In genomic region chr9:60378235-60378634, GRCm38 (mm10) we compare ENCODE assay signal across 20 mouse cellular contexts.
DNase-seq lines count a peak whose midpoint lies in the region; ATAC-seq and TF ChIP-seq lines count a peak whose summit lies in the region.
"Had no signal": no experiment of that assay in that cellular context is flagged by ENCODE, and none has a peak within 500 bp of the region (broad histone marks: within the 10 kb centered on the region; RNA-seq: fewer than 3 reads in every experiment).

No protein-coding gene starts in this region.

- DNase-seq in kidney, adult 2 months = no peak
- peak; percentile 64 to 67 for DNase-seq in kidney, postnatal 4 days
- DNase-seq in kidney, adult 11 months = no peak
- DNase-seq in embryonic facial prominence, embryonic 11.5 days (ENCODE audit: low spot score) = peak; percentile 12
- no peak for DNase-seq in liver, postnatal 0 days
- DNase-seq: adrenal gland, adult 8-10 months; cerebellum, adult 11 months; cerebellum, adult 8-10 months; cerebellum, postnatal 14 days; embryo, embryonic 11 days; gastrocnemius, adult 2 months; gastrocnemius, postnatal 25 days had no signal

- 0 out of 2 replicates have a peak, but pooled peaks cover 3% of the 10 kb centered on the region for H3K36me3 ChIP-seq in kidney, embryonic 16.5 days (ENCODE audit: insufficient read depth, low read length)
- no peaks in the 10 kb centered on the region for H3K36me3 ChIP-seq in kidney, adult 2 months (ENCODE audit: control insufficient read depth, insufficient read depth, low read length)
- no peaks in the 10 kb centered on the region for H3K36me3 ChIP-seq in embryonic facial prominence, embryonic 11.5 days (replicated peaks; ENCODE audit: control insufficient read depth, insufficient read depth, low read depth, low read length)
- no peaks in the 10 kb centered on the region for H3K36me3 ChIP-seq in intestine, embryonic 16.5 days (ENCODE audit: control insufficient read depth, insufficient read depth, low read length)
- H3K36me3 ChIP-seq in liver, postnatal 0 days (replicated peaks; ENCODE audit: insufficient read depth, low read length) = no peaks in the 10 kb centered on the region
- H3K36me3 ChIP-seq: embryonic facial prominence, embryonic 13.5 days; forebrain, embryonic 10.5 days; heart, embryonic 12.5 days; hindbrain, embryonic 10.5 days had no signal

- no peak overlapping the region for H3K4me2 ChIP-seq in kidney, embryonic 16.5 days (replicated peaks; ENCODE audit: low read depth, low read length)
- H3K4me2 ChIP-seq in embryonic facial prominence, embryonic 11.5 days (ENCODE audit: low read depth, low read length) = no peak overlapping the region
- H3K4me2 ChIP-seq in intestine, embryonic 16.5 days (ENCODE audit: low read depth, low read length) = no peak overlapping the region
- H3K4me2 ChIP-seq in liver, postnatal 0 days (ENCODE audit: low read depth, low read length) = no peak overlapping the region
- H3K4me2 ChIP-seq: embryonic facial prominence, embryonic 13.5 days; heart, embryonic 12.5 days; hindbrain, embryonic 14.5 days had no signal

- no peak for TF ChIP-seq EP300 in liver, postnatal 0 days (IDR thresholded peaks at IDR 0.05; ENCODE audit: low read depth)

- no peak overlapping the region for H3K4me3 ChIP-seq in kidney, embryonic 16.5 days (ENCODE audit: low read length)
- no peak overlapping the region for H3K4me3 ChIP-seq in kidney, adult 2 months (ENCODE audit: insufficient read depth, low read depth, low read length)
- H3K4me3 ChIP-seq in embryonic facial prominence, embryonic 11.5 days (ENCODE audit: low read depth, low read length) = no peak overlapping the region
- no peak overlapping the region for H3K4me3 ChIP-seq in intestine, embryonic 16.5 days (ENCODE audit: low read length)
- no peak overlapping the region for H3K4me3 ChIP-seq in liver, postnatal 0 days (ENCODE audit: low read depth, low read length)
- H3K4me3 ChIP-seq: embryonic facial prominence, embryonic 13.5 days; forebrain, embryonic 10.5 days; gastrocnemius, adult 2 months; heart, embryonic 12.5 days; hindbrain, embryonic 10.5 days had no signal

- H3K27me3 ChIP-seq in kidney, embryonic 16.5 days (ENCODE audit: insufficient read depth, low read length) = no peaks in the 10 kb centered on the region
- H3K27me3 ChIP-seq in kidney, adult 2 months (replicated peaks; ENCODE audit: control insufficient read depth, insufficient read depth, low read length) = no peaks in the 10 kb centered on the region
- no peaks in the 10 kb centered on the region for H3K27me3 ChIP-seq in embryonic facial prominence, embryonic 11.5 days (ENCODE audit: control insufficient read depth, insufficient read depth, low read length)
- no peaks in the 10 kb centered on the region for H3K27me3 ChIP-seq in intestine, embryonic 16.5 days (replicated peaks; ENCODE audit: control insufficient read depth, insufficient read depth, low read length)
- no peaks in the 10 kb centered on the region for H3K27me3 ChIP-seq in liver, postnatal 0 days (ENCODE audit: insufficient read depth, low read length)
- H3K27me3 ChIP-seq: embryonic facial prominence, embryonic 13.5 days; heart, embryonic 12.5 days had no signal

- H3K27ac ChIP-seq in kidney, embryonic 16.5 days (ENCODE audit: low read length) = peak overlapping the region; percentile 53; the same call in 1 of the 2 replicates
- no peak overlapping the region for H3K27ac ChIP-seq in kidney, adult 2 months (ENCODE audit: insufficient read depth, low read depth, low read length)
- no peak overlapping the region for H3K27ac ChIP-seq in embryonic facial prominence, embryonic 11.5 days (replicated peaks; ENCODE audit: low read depth, low read length)
- H3K27ac ChIP-seq in intestine, embryonic 16.5 days (ENCODE audit: low read length) = 0 out of 2 replicates have a peak overlapping the region, but pooled peaks have one; percentile 6
- no peak overlapping the region for H3K27ac ChIP-seq in liver, postnatal 0 days (ENCODE audit: low read depth)
- H3K27ac ChIP-seq: embryonic facial prominence, embryonic 13.5 days; forebrain, embryonic 10.5 days; gastrocnemius, adult 2 months; hindbrain, embryonic 10.5 days; hindbrain, embryonic 14.5 days had no signal

- TF ChIP-seq POLR2A in kidney, adult 2 months (IDR thresholded peaks at IDR 0.05; ENCODE audit: low read depth, low read length) = no peak

- 45% methylated on average over 6 of the region's 6 CpGs for WGBS in kidney, embryonic 16.5 days
- 71% methylated on average over 6 of the region's 6 CpGs for WGBS in kidney, adult 2 months
- WGBS in embryonic facial prominence, embryonic 11.5 days = 22% methylated on average over 6 of the region's 6 CpGs
- WGBS in intestine, embryonic 16.5 days = 49% methylated on average over 6 of the region's 6 CpGs
- 79% methylated on average over 6 of the region's 6 CpGs for WGBS in liver, postnatal 0 days (ENCODE audit: insufficient replicate concordance)

- peaks cover 4% of the 10 kb centered on the region for H3K4me1 ChIP-seq in kidney, embryonic 16.5 days (ENCODE audit: insufficient read depth, low read length)
- no peaks in the 10 kb centered on the region for H3K4me1 ChIP-seq in kidney, adult 2 months (ENCODE audit: control insufficient read depth, insufficient read depth, low read length)
- 0 out of 2 replicates have a peak, but pooled peaks cover 2% of the 10 kb centered on the region for H3K4me1 ChIP-seq in embryonic facial prominence, embryonic 11.5 days (ENCODE audit: control insufficient read depth, insufficient read depth, low read length)
- peaks cover 7% of the 10 kb centered on the region; the same call in 1 of the 2 replicates for H3K4me1 ChIP-seq in intestine, embryonic 16.5 days (ENCODE audit: control insufficient read depth, insufficient read depth, low read length)
- peaks cover 6% of the 10 kb centered on the region; the same call in 1 of the 2 replicates for H3K4me1 ChIP-seq in liver, postnatal 0 days (ENCODE audit: insufficient read depth)

- TF ChIP-seq CTCF in kidney, adult 2 months (conservative IDR thresholded peaks at IDR 0.05; ENCODE audit: insufficient read depth, insufficient read length, low read depth, low read length) = no peak
- no peak for TF ChIP-seq CTCF in liver, postnatal 0 days (IDR thresholded peaks at IDR 0.05; ENCODE audit: low read depth)

- ATAC-seq in kidney, embryonic 16.5 days (ENCODE audit: low FRiP score, low TSS enrichment) = 0 out of 2 replicates have a peak, but pooled peaks have one; percentile 51
- no peak for ATAC-seq in embryonic facial prominence, embryonic 11.5 days (replicated peaks; ENCODE audit: insufficient number of reproducible peaks, low FRiP score, low TSS enrichment, low read depth)
- peak; percentile 46; the same call in 1 of the 2 replicates for ATAC-seq in intestine, embryonic 16.5 days
- no peak for ATAC-seq in liver, postnatal 0 days
- ATAC-seq: forebrain, embryonic 14.5 days had no signal

- no peaks in the 10 kb centered on the region for H3K9me3 ChIP-seq in kidney, embryonic 16.5 days (ENCODE audit: low read length)
- no peaks in the 10 kb centered on the region for H3K9me3 ChIP-seq in embryonic facial prominence, embryonic 11.5 days (replicated peaks; ENCODE audit: control insufficient read depth, low read length)
- H3K9me3 ChIP-seq in intestine, embryonic 16.5 days (ENCODE audit: control insufficient read depth, low read length) = no peaks in the 10 kb centered on the region
- H3K9me3 ChIP-seq in liver, postnatal 0 days (ENCODE audit: low read length) = no peaks in the 10 kb centered on the region
- H3K9me3 ChIP-seq: embryonic facial prominence, embryonic 13.5 days; forebrain, embryonic 10.5 days; heart, embryonic 12.5 days; hindbrain, embryonic 10.5 days had no signal

- no peak overlapping the region for H3K9ac ChIP-seq in kidney, embryonic 16.5 days (replicated peaks; ENCODE audit: low read length)
- no peak overlapping the region for H3K9ac ChIP-seq in embryonic facial prominence, embryonic 11.5 days (replicated peaks; ENCODE audit: low read length)
- H3K9ac ChIP-seq in intestine, embryonic 16.5 days (ENCODE audit: low read depth, low read length) = no peak overlapping the region
- no peak overlapping the region for H3K9ac ChIP-seq in liver, postnatal 0 days (replicated peaks)
- H3K9ac ChIP-seq: embryonic facial prominence, embryonic 13.5 days; heart, embryonic 12.5 days; hindbrain, embryonic 14.5 days had no signal

Comparison
In these comparisons a context has a peak if more than half of its experiments do, and no peak if none do; other contexts are left out.
1. H3K27ac ChIP-seq: peak in kidney, embryonic 16.5 days (single experiment) and intestine, embryonic 16.5 days (single experiment); none in kidney, adult 2 months (single experiment), embryonic facial prominence, embryonic 11.5 days (single experiment) and liver, postnatal 0 days (single experiment).
2. DNase-seq: peak in kidney, postnatal 4 days (2 of 2) and embryonic facial prominence, embryonic 11.5 days (single experiment); none in kidney, adult 2 months (single experiment), kidney, adult 11 months (single experiment) and liver, postnatal 0 days (single experiment).
3. ATAC-seq: peak in kidney, embryonic 16.5 days (single experiment) and intestine, embryonic 16.5 days (single experiment); none in embryonic facial prominence, embryonic 11.5 days (single experiment) and liver, postnatal 0 days (single experiment).